Mouse (Mus musculus): Measurements from ENCODE around the gene Urb2.

- TF ChIP-seq CTCF (IDR thresholded peaks at IDR 0.05; ENCODE audit: control insufficient read depth, insufficient read depth, low read length) (no peak), POLR2A (IDR thresholded peaks at IDR 0.05; ENCODE audit: borderline replicate concordance, control insufficient read depth, low read depth, low read length) (no peak)
These were observed 35.7 kb downstream of the Urb2 start for GRCm38 (mm10) chr8:124056832-124057655.

Data from bone marrow, adult 2 months (tissue).